Mouse (Mus musculus) lung, postnatal 36 days (tissue): Measurements from ENCODE around the gene Clcnkb.
A peak's percentile ranks its signal among the peaks of the same experiment; 100 is the strongest.

ENCODE experiments used
- DNase-seq: peaks from one replicate; pipeline ENCODE4 v3.0.0; 2022; ENCODE audit warnings: mixed read lengths

Clcnkb gene

GRCm38 (mm10) chr4:141404518-141405313, 11.1 kb downstream of the Clcnkb start:
- peak; percentile 92 for DNase-seq

GRCm38 (mm10) chr4:141400171-141400570, 15.6 kb downstream of the Clcnkb start:
- no peak for DNase-seq

- DNase-seq = no peak
Measured at GRCm38 (mm10) chr4:141398545-141398944, 17.3 kb downstream of the Clcnkb start, which contains the start of gene Clcnka. Gene Clcnka, minus strand, starts transcription at chr4:141398724.

- no peak for DNase-seq
Measured at GRCm38 (mm10) chr4:141397861-141398260, 18.0 kb downstream of the Clcnkb start.

GRCm38 (mm10) chr4:141394751-141395150, 21.1 kb downstream of the Clcnkb start:
- peak; percentile 9 for DNase-seq

GRCm38 (mm10) chr4:141391293-141391692, 24.5 kb downstream of the Clcnkb start:
- DNase-seq = no peak

- no peak for DNase-seq
Measured at GRCm38 (mm10) chr4:141389366-141390150, 26.3 kb downstream of the Clcnkb start.

GRCm38 (mm10) chr4:141387933-141388332, 27.9 kb downstream of the Clcnkb start:
- no peak for DNase-seq

- peak; percentile 91 for DNase-seq
Measured at GRCm38 (mm10) chr4:141387093-141387784, 28.6 kb downstream of the Clcnkb start.

- DNase-seq = no peak
Measured at GRCm38 (mm10) chr4:141386150-141386549, 29.7 kb downstream of the Clcnkb start.

GRCm38 (mm10) chr4:141385275-141385674, 30.5 kb downstream of the Clcnkb start:
- DNase-seq = peak; percentile 75

GRCm38 (mm10) chr4:141382406-141382805, 33.4 kb downstream of the Clcnkb start:
- DNase-seq = peak; percentile 16

GRCm38 (mm10) chr4:141379674-141380073, 36.1 kb downstream of the Clcnkb start:
- DNase-seq = no peak

GRCm38 (mm10) chr4:141372426-141372825, 43.4 kb downstream of the Clcnkb start:
- DNase-seq = no peak

- DNase-seq = peak; percentile 48
Measured at GRCm38 (mm10) chr4:141367997-141368791, 47.6 kb downstream of the Clcnkb start, which contains the start of gene Fam131c. Gene Fam131c, plus strand, starts transcription at chr4:141368220.

GRCm38 (mm10) chr4:141365876-141366275, 49.9 kb downstream of the Clcnkb start:
- no peak for DNase-seq

GRCm38 (mm10) chr4:141365126-141365525, 50.7 kb downstream of the Clcnkb start:
- no peak for DNase-seq

GRCm38 (mm10) chr4:141362937-141363548, 52.8 kb downstream of the Clcnkb start:
- DNase-seq = peak; percentile 93

GRCm38 (mm10) chr4:141360846-141361245, 55.0 kb downstream of the Clcnkb start:
- DNase-seq = peak; percentile 67

GRCm38 (mm10) chr4:141359222-141359621, 56.6 kb downstream of the Clcnkb start:
- DNase-seq = no peak

GRCm38 (mm10) chr4:141357811-141358210, 58.0 kb downstream of the Clcnkb start:
- no peak for DNase-seq
